Mouse (Mus musculus) T-cell, adult 2 months (primary cell): ENCODE data around the gene Nip7.
"Not testable (repeated sequence)": the region's sequence is repeated elsewhere in the genome, so short reads cannot be mapped to it uniquely, and the experiment has no call there.

ENCODE experiments used
- DNase-seq: peaks from one replicate; pipeline ENCODE4 v3.0.0; 2022; ENCODE audit warnings: low spot score

Nip7 gene

GRCm38 (mm10) chr8:107056076-107056972 is at the start of gene Nip7, which contains the start of gene Cog8:
Gene Nip7, plus strand, starts transcription at chr8:107056877.
Gene Cog8, minus strand, starts transcription at chr8:107056689.
- DNase-seq, result peak; percentile 96

- DNase-seq, result no peak
Measured at GRCm38 (mm10) chr8:107007795-107008194, 48.9 kb upstream of the Nip7 start.

GRCm38 (mm10) chr8:107012666-107013065 is 44.0 kb upstream of the Nip7 start:
- no peak for DNase-seq

- DNase-seq, result no peak
Measured at GRCm38 (mm10) chr8:107014915-107015314, 41.8 kb upstream of the Nip7 start.

GRCm38 (mm10) chr8:107023479-107023878 is 33.2 kb upstream of the Nip7 start:
- no peak for DNase-seq

GRCm38 (mm10) chr8:107029310-107029709 is 27.4 kb upstream of the Nip7 start:
- DNase-seq, result no peak

GRCm38 (mm10) chr8:107030058-107030457 is 26.6 kb upstream of the Nip7 start:
- no peak for DNase-seq

- DNase-seq, result peak; percentile 93
Measured at GRCm38 (mm10) chr8:107030650-107031576, 25.8 kb upstream of the Nip7 start, which contains the start of gene Vps4a. Gene Vps4a, plus strand, starts transcription at chr8:107031222.

GRCm38 (mm10) chr8:107031577-107032090 is 25.0 kb upstream of the Nip7 start:
- no peak for DNase-seq

- not testable (repeated sequence) for DNase-seq
Measured at GRCm38 (mm10) chr8:107033609-107034008, 23.1 kb upstream of the Nip7 start.

GRCm38 (mm10) chr8:107035641-107036040 is 21.0 kb upstream of the Nip7 start:
- DNase-seq, result no peak

- no peak for DNase-seq
Measured at GRCm38 (mm10) chr8:107036626-107037025, 20.1 kb upstream of the Nip7 start.

- no peak for DNase-seq
Measured at GRCm38 (mm10) chr8:107040632-107041031, 16.0 kb upstream of the Nip7 start.

- DNase-seq, result no peak
Measured at GRCm38 (mm10) chr8:107045478-107045877, 11.2 kb upstream of the Nip7 start.

GRCm38 (mm10) chr8:107046976-107047375 is 9.7 kb upstream of the Nip7 start:
- no peak for DNase-seq

- peak; percentile 81 for DNase-seq
Measured at GRCm38 (mm10) chr8:107048061-107048941, 8.4 kb upstream of the Nip7 start, which contains the start of gene Pdf. Gene Pdf, minus strand, starts transcription at chr8:107048614.

- DNase-seq, result no peak
Measured at GRCm38 (mm10) chr8:107049480-107049879, 7.2 kb upstream of the Nip7 start.

- no peak for DNase-seq
Measured at GRCm38 (mm10) chr8:107052046-107052445, 4.6 kb upstream of the Nip7 start.

- DNase-seq, result no peak
Measured at GRCm38 (mm10) chr8:107056973-107057369, 294 bp downstream of the Nip7 start.

- no peak for DNase-seq
Measured at GRCm38 (mm10) chr8:107062613-107063012, 5.9 kb downstream of the Nip7 start.
